Mouse (Mus musculus): Measurements from ENCODE around the gene Adcy1. TPM values are rescaled to one million over a fixed set of nuclear protein-coding genes. Genes with fewer than 3 reads are reported as not detected.

Gene Adcy1
- total RNA-seq, 2 experiments from 2014 or later: 319 to 338 TPM

Other genes with a start within 250 kb of the Adcy1 start
- not detected for gene Gm11983, start 225.8 kb upstream of the Adcy1 start, total RNA-seq (2021)
- not detected for gene Gm11985, start 125.1 kb downstream of the Adcy1 start, total RNA-seq (2021)
- under 1 TPM in 1 of 2 experiments, not detected in 1; 0.31 TPM for gene Igfbp1, start 134.3 kb downstream of the Adcy1 start, total RNA-seq (2021)
- gene Igfbp3, start 150.4 kb downstream of the Adcy1 start, total RNA-seq (2021): 10 to 100 TPM; 16.0 to 23.2 TPM